Mouse (Mus musculus) thymus, adult 2 months (tissue): ENCODE measurements around the gene Hadhb. TPM values are rescaled to one million over a fixed set of nuclear protein-coding genes. Genes with fewer than 3 reads are reported as not detected.

ENCODE experiments used
- DNase-seq: peaks from one replicate; pipeline ENCODE4 v3.0.0; 2021
- H3K27ac ChIP-seq: fragments of 200-500 bp; 2 replicates; pipeline ENCODE4 v1.5.1; 2012; ENCODE audit warnings: low read length, control low read depth; ENCODE audit not compliant: control insufficient read depth, insufficient read depth
- H3K27me3 ChIP-seq: fragments of 200-500 bp; 2 replicates; pipeline ENCODE4 v1.6.1; 2012; ENCODE audit warnings: mild to moderate bottlenecking, low read length, moderate library complexity, mixed read lengths; ENCODE audit not compliant: control insufficient read depth, insufficient read depth
- H3K36me3 ChIP-seq: fragments of 200-500 bp; 2 replicates; pipeline ENCODE4 v1.6.1; 2012; ENCODE audit warnings: mild to moderate bottlenecking, low read length, moderate library complexity; ENCODE audit not compliant: control insufficient read depth, insufficient read depth
- H3K4me1 ChIP-seq: fragments of 200-500 bp; replicated peaks from 2 replicates; pipeline ENCODE4 v1.6.1; 2012; ENCODE audit warnings: low read length; ENCODE audit not compliant: control insufficient read depth, insufficient read depth
- H3K4me3 ChIP-seq: fragments of 200-500 bp; 2 replicates; pipeline ENCODE4 v1.5.1; 2012; ENCODE audit warnings: mild to moderate bottlenecking, low read length, control low read depth, moderate library complexity; ENCODE audit not compliant: control insufficient read depth, insufficient read depth
- CTCF ChIP-seq: fragments of 200-500 bp; IDR thresholded peaks from 2 replicates; pipeline ENCODE4 v1.5.1; 2012; ENCODE audit warnings: mild to moderate bottlenecking, control low read depth, low read length, moderate library complexity, borderline replicate concordance; ENCODE audit not compliant: control insufficient read depth, poor library complexity, insufficient read depth; ENCODE audit errors: extremely low read depth
- POLR2A ChIP-seq: fragments of 200-500 bp; IDR thresholded peaks from 2 replicates; pipeline ENCODE4 v1.6.1; 2012; ENCODE audit warnings: mild to moderate bottlenecking, low read length, control low read depth, moderate library complexity; ENCODE audit not compliant: control insufficient read depth, poor library complexity, insufficient read depth; ENCODE audit errors: extremely low read depth
- WGBS: fragments of 180-500 bp; shearing (Covaris S2); methylation state at CpG from one replicate; pipeline ENCODE4 v1.1.7; 2018; 5-methylcytosine and 5-hydroxymethylcytosine counted together
- polyA plus RNA-seq: library from polyadenylated mRNA; depleted of rRNA; stranded (reverse); fragments of >200 nt; gene quantifications from 2 replicates; pipeline ENCODE4 v1.2.3, GENCODE M21; 2012

Gene Hadhb
- polyA plus RNA-seq, 1 experiment, result 140 TPM

GRCm38 (mm10) chr5:30126756-30127155 lies 28.3 kb upstream of the Hadhb start:
- H3K27ac ChIP-seq, result no peak overlapping the region
- H3K4me3 ChIP-seq, result no peak overlapping the region
- TF ChIP-seq POLR2A (no peak), CTCF (no peak)
- no peaks in the 10 kb centered on the region for H3K4me1 ChIP-seq
- H3K27me3 ChIP-seq, result no peaks in the 10 kb centered on the region
- peaks cover 68% of the 10 kb centered on the region for H3K36me3 ChIP-seq
- WGBS, result 95% methylated on average over 7 of the region's 7 CpGs
- no peak for DNase-seq

- H3K36me3 ChIP-seq, result peaks cover 70% of the 10 kb centered on the region
- H3K27ac ChIP-seq, result no peak overlapping the region
- no peak for DNase-seq
- H3K27me3 ChIP-seq, result no peaks in the 10 kb centered on the region
- WGBS, result 96% methylated on average over 13 of the region's 13 CpGs
- no peak for TF ChIP-seq POLR2A
- TF ChIP-seq CTCF, result no peak
- no peaks in the 10 kb centered on the region for H3K4me1 ChIP-seq
- no peak overlapping the region for H3K4me3 ChIP-seq
Observed at GRCm38 (mm10) chr5:30127921-30128597, 27.0 kb upstream of the Hadhb start.

GRCm38 (mm10) chr5:30128680-30129079 lies 26.4 kb upstream of the Hadhb start:
- WGBS, result 98% methylated on average over 6 of the region's 6 CpGs
- H3K4me3 ChIP-seq, result no peak overlapping the region
- no peaks in the 10 kb centered on the region for H3K4me1 ChIP-seq
- no peak overlapping the region for H3K27ac ChIP-seq
- TF ChIP-seq POLR2A (no peak), CTCF (no peak)
- no peaks in the 10 kb centered on the region for H3K27me3 ChIP-seq
- DNase-seq, result no peak
- peaks cover 70% of the 10 kb centered on the region for H3K36me3 ChIP-seq

- Histone ChIP-seq H3K27me3 (no peaks in the 10 kb centered on the region), H3K4me1 (no peaks in the 10 kb centered on the region), H3K27ac (no peak overlapping the region), H3K4me3 (no peak overlapping the region), H3K36me3 (peaks cover 74% of the 10 kb centered on the region)
- TF ChIP-seq POLR2A, result no peak
- 97% methylated on average over 4 of the region's 4 CpGs for WGBS
- no peak for DNase-seq
Observed at GRCm38 (mm10) chr5:30131246-30131645, 23.8 kb upstream of the Hadhb start.

- Histone ChIP-seq H3K4me1 (no peaks in the 10 kb centered on the region), H3K4me3 (no peak overlapping the region), H3K27me3 (no peaks in the 10 kb centered on the region), H3K27ac (no peak overlapping the region), H3K36me3 (peaks cover 66% of the 10 kb centered on the region)
- TF ChIP-seq CTCF (no peak), POLR2A (no peak)
- no peak for DNase-seq
- WGBS, result 95% methylated on average over 2 of the region's 2 CpGs
Observed at GRCm38 (mm10) chr5:30132173-30132572, 22.9 kb upstream of the Hadhb start.

- TF ChIP-seq POLR2A, result no peak
- TF ChIP-seq CTCF, result no peak
- DNase-seq, result no peak
- Histone ChIP-seq H3K4me1 (no peaks in the 10 kb centered on the region), H3K36me3 (peaks cover 64% of the 10 kb centered on the region), H3K27me3 (no peaks in the 10 kb centered on the region), H3K4me3 (no peak overlapping the region), H3K27ac (no peak overlapping the region)
- WGBS, result 96% methylated on average over 11 of the region's 11 CpGs
Observed at GRCm38 (mm10) chr5:30135711-30136231, 19.3 kb upstream of the Hadhb start.

- TF ChIP-seq CTCF (no peak), POLR2A (no peak)
- DNase-seq, result no peak
- H3K36me3 ChIP-seq, result peaks cover 67% of the 10 kb centered on the region
- H3K27me3 ChIP-seq, result no peaks in the 10 kb centered on the region
- no peaks in the 10 kb centered on the region for H3K4me1 ChIP-seq
- 97% methylated on average over 9 of the region's 9 CpGs for WGBS
- no peak overlapping the region for H3K27ac ChIP-seq
- no peak overlapping the region for H3K4me3 ChIP-seq
Observed at GRCm38 (mm10) chr5:30137271-30137670, 17.8 kb upstream of the Hadhb start.
